Mouse (Mus musculus) neural tube, embryonic 12.5 days (tissue): ENCODE data around the gene Ccdc138. TPM values are rescaled to one million over a fixed set of nuclear protein-coding genes. Genes with fewer than 3 reads are reported as not detected.

Source experiments
- ATAC-seq: fragments of 200-750 bp; cut with Nextera tagmentation; 2 replicates; pipeline ENCODE4 v1.8.0; 2017; ENCODE audit warnings: low read depth, mild to moderate bottlenecking, moderate TSS enrichment, moderate library complexity; ENCODE audit not compliant: low FRiP score
- H3K27ac ChIP-seq: fragments of 300-500 bp; sonication (generic); 2 replicates; pipeline ENCODE4 v1.5.1; 2016
- H3K27me3 ChIP-seq: fragments of 300-500 bp; sonication (generic); replicated peaks from 2 replicates; pipeline ENCODE4 v1.6.1; 2016; ENCODE audit warnings: mild to moderate bottlenecking
- H3K36me3 ChIP-seq: fragments of 300-500 bp; sonication (generic); 2 replicates; pipeline ENCODE4 v1.6.1; 2016; ENCODE audit warnings: mild to moderate bottlenecking
- H3K4me1 ChIP-seq: fragments of 300-500 bp; sonication (generic); 2 replicates; pipeline ENCODE4 v1.6.1; 2016
- H3K4me2 ChIP-seq: fragments of 300-500 bp; sonication (generic); replicated peaks from 2 replicates; pipeline ENCODE4 v1.6.1; 2016; ENCODE audit warnings: mild to moderate bottlenecking
- H3K4me3 ChIP-seq: fragments of 300-500 bp; sonication (generic); 2 replicates; pipeline ENCODE4 v1.5.1; 2016
- H3K9ac ChIP-seq: fragments of 300-500 bp; sonication (generic); 2 replicates; pipeline ENCODE4 v1.6.1; 2016; ENCODE audit warnings: mild to moderate bottlenecking
- H3K9me3 ChIP-seq: fragments of 300-500 bp; sonication (generic); 2 replicates; pipeline ENCODE4 v1.6.1; 2016; ENCODE audit warnings: mild to moderate bottlenecking
- WGBS: fragments of 180-500 bp; shearing (Covaris S2); methylation state at CpG from one replicate; pipeline ENCODE4 v1.1.7; 2016; 5-methylcytosine and 5-hydroxymethylcytosine counted together
- polyA plus RNA-seq: library from polyadenylated mRNA; unstranded; fragments of >200 nt; fragmentation: Nextera tagmentation; extraction: Ambion mirVana; gene quantifications from 2 replicates; pipeline ENCODE4 v1.2.1, GENCODE M21; 2016

Ccdc138 gene
- polyA plus RNA-seq, 1 experiment from 2014 or later = 11.4 TPM

DNA sequence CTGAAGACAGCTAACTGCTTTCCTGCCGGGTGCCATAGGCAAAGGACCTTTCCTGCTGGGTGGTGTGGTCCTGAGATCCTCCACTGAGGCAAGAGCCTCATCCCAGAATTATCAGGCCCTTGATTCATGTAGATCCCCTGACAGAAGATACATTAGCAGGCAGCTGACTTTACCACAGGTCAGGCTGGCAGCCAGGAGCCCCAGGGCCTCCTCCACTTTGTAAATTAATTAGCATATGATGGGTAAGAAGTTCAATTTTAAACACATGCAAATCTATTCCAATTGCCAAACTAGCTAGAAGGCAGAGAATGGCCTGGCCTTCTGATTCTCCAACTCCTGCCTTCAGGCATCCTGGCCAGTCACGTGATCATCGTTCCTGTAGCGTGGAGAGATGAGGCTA, 121.5 kb downstream of the Ccdc138 start:
- H3K4me2 ChIP-seq = no peak overlapping the region
- no peaks in the 10 kb centered on the region for H3K4me1 ChIP-seq
- 84% methylated on average over 4 of the region's 4 CpGs for WGBS
- ATAC-seq = no peak
- no peak overlapping the region for H3K9ac ChIP-seq
- H3K27me3 ChIP-seq = no peaks in the 10 kb centered on the region
- H3K36me3 ChIP-seq = no peaks in the 10 kb centered on the region
- no peak overlapping the region for H3K27ac ChIP-seq
- no peak overlapping the region for H3K4me3 ChIP-seq
- no peaks in the 10 kb centered on the region for H3K9me3 ChIP-seq

DNA sequence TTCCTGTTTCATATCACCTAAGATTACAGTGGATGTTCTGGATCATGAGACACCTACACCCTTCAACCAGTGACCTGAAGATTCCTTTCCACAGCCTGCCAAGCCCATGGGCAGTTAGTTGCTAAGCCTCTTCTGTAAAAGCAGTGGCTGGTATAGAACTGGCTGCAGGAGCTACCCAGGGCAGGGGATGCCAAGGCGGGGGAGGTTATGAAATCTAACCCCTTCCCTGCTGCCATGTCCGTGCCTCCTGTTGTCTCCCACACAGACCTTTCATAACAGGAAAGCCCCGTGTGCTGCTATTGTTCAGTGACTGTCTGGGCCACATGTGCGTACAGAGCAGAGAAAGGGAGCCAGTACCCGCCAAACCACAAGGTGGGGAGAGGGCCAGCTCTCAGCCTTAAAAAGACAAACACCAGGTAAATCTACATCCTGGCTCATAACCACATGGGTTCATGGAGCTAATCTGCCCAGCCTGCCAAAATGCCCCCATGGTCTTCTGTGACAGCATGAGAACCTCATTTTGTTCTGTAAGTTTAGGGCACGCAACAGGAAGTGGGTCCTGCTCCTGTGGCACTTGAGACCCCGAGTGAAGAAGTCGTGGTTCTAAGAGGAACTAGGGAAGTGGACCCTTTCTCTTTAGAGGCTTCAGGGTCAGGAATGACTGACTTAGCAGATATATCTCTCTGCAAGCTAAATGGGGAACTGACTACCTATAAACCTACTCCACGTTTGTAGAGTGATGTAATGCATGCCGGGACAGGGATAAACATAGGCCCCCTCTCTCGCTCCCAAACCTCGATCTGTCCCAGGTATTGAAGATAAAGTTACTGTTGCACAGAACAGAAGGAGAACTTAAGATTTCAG, 127.3 kb downstream of the Ccdc138 start:
- H3K27ac ChIP-seq = no peak overlapping the region
- no peaks in the 10 kb centered on the region for H3K4me1 ChIP-seq
- H3K4me2 ChIP-seq = no peak overlapping the region
- H3K27me3 ChIP-seq = no peaks in the 10 kb centered on the region
- no peak for ATAC-seq
- H3K36me3 ChIP-seq = no peaks in the 10 kb centered on the region
- H3K9me3 ChIP-seq = no peaks in the 10 kb centered on the region
- 81% methylated on average over 12 of the region's 12 CpGs for WGBS
- H3K9ac ChIP-seq = no peak overlapping the region
- H3K4me3 ChIP-seq = no peak overlapping the region

Other genes with a start within 250 kb of the Ccdc138 start
- gene Gcc2, start 242.5 kb upstream of the Ccdc138 start, polyA plus RNA-seq = 56.1 and 71.5 TPM in 2 replicates
- 73.0 and 78.0 TPM in 2 replicates for gene Lims1, start 174.5 kb upstream of the Ccdc138 start, polyA plus RNA-seq
- 22.7 and 22.9 TPM in 2 replicates for gene Ranbp2, start 51.0 kb upstream of the Ccdc138 start, polyA plus RNA-seq
- 0.15 TPM in 1 of 2 replicates, not detected in the other for gene Edar, start 177.7 kb downstream of the Ccdc138 start, polyA plus RNA-seq
- gene Gm17542, start 220.3 kb downstream of the Ccdc138 start, polyA plus RNA-seq = not detected in 2 replicates